Mouse (Mus musculus): ENCODE measurements around the gene Psmb5. TPM values are rescaled to one million over a fixed set of nuclear protein-coding genes. Genes with fewer than 3 reads are reported as not detected.

Psmb5 gene
- polyA plus RNA-seq (2015; fragmentation: Nextera tagmentation; extraction: Ambion mirVana), result 387 and 424 TPM in 2 replicates

GRCm38 (mm10) chr14:54617897-54618365, at the start of gene Psmb5:
Psmb5 (minus strand) TSS chr14:54618022.
- DNase-seq (ENCODE audit: low spot score), result peak; percentile 88

- no peak for DNase-seq (ENCODE audit: low spot score)
These were observed 46.8 kb upstream of the Psmb5 start for GRCm38 (mm10) chr14:54664477-54665222.

DNA sequence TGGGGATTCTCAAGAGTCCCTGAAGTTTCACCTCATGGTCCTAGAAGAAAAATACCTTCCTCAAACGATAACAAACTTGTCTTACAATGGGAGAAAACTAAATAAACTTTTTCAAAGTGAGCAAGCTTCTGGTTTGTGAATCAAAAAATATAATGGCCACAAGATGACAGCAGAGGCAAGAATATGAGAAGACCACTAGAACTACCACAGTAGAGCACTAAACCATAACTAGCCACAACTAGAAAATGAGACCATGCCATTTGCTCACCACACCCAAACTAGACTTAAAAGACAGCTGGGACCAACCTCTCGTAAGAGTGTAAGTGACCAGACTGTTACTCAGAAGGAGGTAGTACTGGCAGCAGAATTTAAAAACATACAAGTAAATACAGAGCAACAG, 42.2 kb upstream of the Psmb5 start:
- DNase-seq (ENCODE audit: low spot score), result no peak

GRCm38 (mm10) chr14:54653496-54653895, 35.7 kb upstream of the Psmb5 start:
- peak; percentile 81 for DNase-seq (ENCODE audit: low spot score)

GRCm38 (mm10) chr14:54652787-54653186, 35.0 kb upstream of the Psmb5 start:
- DNase-seq (ENCODE audit: low spot score), result no peak

DNA sequence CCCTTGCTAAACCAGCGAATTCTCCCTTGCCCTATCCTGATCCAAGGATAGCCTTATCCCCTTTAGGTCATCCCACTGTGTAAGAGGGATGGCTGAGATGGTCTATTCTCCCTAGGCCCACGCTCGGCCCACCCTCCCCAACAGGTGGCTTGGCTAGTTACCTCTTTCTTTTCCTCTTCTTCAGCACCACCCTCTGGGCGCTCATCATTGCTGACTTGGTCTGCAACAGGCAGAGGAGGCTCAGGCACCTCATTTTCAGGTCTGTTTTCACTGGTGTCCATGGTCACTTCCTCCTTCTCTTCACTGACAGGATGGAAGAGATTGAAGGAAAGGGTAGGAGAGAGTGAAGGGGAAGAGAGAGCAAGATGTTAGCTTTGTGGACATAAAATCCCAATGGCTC, 33.7 kb upstream of the Psmb5 start:
- DNase-seq (ENCODE audit: low spot score), result no peak

- peak; percentile 93 for DNase-seq (ENCODE audit: low spot score)
These were observed 33.0 kb upstream of the Psmb5 start for GRCm38 (mm10) chr14:54650621-54651454.

DNA sequence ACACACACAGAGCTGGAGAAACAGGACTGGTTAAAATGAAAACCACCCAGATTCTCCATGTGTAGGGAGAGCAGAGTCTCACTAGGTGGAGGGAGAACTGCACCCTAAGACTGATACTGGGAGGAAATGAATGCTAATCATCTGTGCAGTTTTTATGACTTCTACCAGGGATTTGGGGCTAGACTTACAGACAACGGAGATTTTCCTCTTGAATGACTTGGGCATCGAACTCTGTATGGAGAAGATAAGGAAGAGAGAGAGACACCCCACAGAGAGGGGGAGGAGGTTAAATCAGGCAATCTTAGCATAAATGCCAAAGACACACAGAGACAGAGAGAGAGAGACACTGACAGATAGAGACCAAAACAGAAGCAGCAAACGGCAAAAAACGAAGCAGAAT, 30.1 kb upstream of the Psmb5 start:
- DNase-seq (ENCODE audit: low spot score), result no peak

- no peak for DNase-seq (ENCODE audit: low spot score)
These were observed 29.2 kb upstream of the Psmb5 start for GRCm38 (mm10) chr14:54646898-54647636.

GRCm38 (mm10) chr14:54646455-54646854, 28.6 kb upstream of the Psmb5 start:
- DNase-seq (ENCODE audit: low spot score), result no peak

DNA sequence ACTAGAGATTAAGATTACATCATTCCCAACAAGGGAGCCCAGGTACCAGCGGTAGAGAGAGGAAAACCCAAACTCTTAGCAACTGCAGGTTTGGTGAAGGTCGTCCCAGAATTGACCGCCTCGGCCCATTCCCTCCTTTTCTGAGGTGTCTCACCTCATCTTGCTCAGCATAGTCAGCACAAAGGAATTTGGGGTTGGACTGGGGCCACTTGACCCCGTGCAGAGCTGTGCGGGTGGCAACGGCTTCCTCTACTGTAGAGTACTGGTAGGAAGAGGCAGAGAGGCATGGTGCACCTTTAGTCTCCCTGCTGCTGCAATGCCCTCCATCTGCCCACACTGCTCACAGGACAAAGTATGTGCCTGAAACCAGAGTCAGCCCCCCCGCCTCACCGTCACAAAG, 26.5 kb upstream of the Psmb5 start:
- no peak for DNase-seq (ENCODE audit: low spot score)

DNA sequence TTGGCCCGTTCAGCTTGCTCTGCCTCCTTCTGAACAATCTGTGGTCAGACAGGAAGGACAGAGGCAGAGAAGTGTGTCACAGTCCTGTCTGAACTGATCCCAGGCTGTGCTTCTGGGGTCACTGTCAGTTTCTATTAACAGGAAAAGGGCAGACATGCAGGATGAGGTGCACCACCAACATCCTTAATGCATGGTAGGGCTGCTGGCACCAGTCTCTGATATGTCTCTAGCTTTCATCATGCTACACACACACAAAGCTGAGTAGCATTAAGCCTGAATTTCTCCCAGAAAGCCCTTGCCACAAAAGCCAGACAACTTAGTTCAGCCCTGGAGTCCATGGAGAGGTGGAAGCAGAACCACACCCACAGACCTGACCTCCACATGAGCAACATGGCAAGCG, 25.2 kb upstream of the Psmb5 start:
- no peak for DNase-seq (ENCODE audit: low spot score)

- DNase-seq (ENCODE audit: low spot score), result no peak
These were observed 24.6 kb upstream of the Psmb5 start for GRCm38 (mm10) chr14:54642224-54642944.

- peak; percentile 91 for DNase-seq (ENCODE audit: low spot score)
These were observed 23.6 kb upstream of the Psmb5 start, which contains the start of gene Cdh24 for GRCm38 (mm10) chr14:54641305-54641969. Cdh24 (minus strand) TSS chr14:54641364.

- no peak for DNase-seq (ENCODE audit: low spot score)
These were observed 23.1 kb upstream of the Psmb5 start, which contains the start of gene Gm17606 for GRCm38 (mm10) chr14:54640946-54641304. Gm17606 (plus strand) TSS chr14:54640952.

GRCm38 (mm10) chr14:54640121-54640520, 22.3 kb upstream of the Psmb5 start:
- DNase-seq (ENCODE audit: low spot score), result no peak

DNA sequence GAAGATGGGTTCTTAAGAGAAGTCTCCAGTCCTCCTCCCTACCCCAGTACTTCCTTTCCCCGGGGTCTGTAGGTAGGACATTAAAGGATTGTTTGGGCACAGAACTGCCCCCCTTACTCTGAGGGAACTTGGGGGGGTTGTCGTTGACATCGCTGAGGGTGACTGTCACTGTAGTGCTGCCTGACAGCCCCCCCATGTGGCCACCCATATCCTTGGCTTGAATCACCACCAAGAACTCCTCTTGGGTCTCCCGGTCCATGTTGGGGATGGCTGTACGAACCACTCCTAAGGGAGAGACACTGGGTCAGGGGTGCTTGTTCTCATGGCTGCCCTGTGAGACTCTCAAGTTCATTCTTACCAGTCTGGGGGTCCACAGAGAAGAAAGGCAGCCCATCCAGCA, 20.4 kb upstream of the Psmb5 start:
- DNase-seq (ENCODE audit: low spot score), result peak; percentile 13

- peak; percentile 55 for DNase-seq (ENCODE audit: low spot score)
These were observed 19.1 kb upstream of the Psmb5 start for GRCm38 (mm10) chr14:54636954-54637353.

GRCm38 (mm10) chr14:54634182-54634581, 16.4 kb upstream of the Psmb5 start:
- DNase-seq (ENCODE audit: low spot score), result no peak

DNA sequence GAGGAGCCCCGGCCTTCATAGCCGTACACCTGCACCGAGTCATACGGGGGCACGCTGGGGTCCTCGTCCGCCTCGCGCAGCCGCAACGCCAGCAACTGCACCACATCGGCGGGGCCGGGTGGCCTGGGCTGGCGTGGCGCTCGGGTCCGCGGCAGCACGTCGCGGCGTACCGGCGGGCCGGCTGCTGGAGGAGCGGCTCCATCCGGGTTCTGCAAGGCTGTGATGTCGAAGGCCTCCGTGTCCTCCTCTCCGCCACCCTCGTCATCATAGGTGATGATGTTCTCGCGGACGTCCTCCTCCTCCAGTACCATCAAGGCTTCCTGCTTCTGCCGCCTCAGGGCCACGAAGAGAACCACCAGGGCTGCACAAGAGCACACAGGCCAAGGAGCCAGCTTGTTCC, 14.4 kb upstream of the Psmb5 start:
- no peak for DNase-seq (ENCODE audit: low spot score)

Data from thymus, postnatal 0 days (tissue).